Mouse (Mus musculus) lung, adult 10 weeks (tissue): ENCODE data around the gene Lmntd1. TPM values are rescaled to one million over a fixed set of nuclear protein-coding genes. Genes with fewer than 3 reads are reported as not detected.

Source experiments
- polyA plus RNA-seq: library from polyadenylated mRNA; stranded (reverse); fragments of 350-450 nt; fragmentation: Illumina TruSeq; extraction: RNeasy Lipid Tissue Mini Kit (QIAGEN cat#74804); gene quantifications from one replicate; pipeline ENCODE4 v1.2.3, GENCODE M21; 2014; ENCODE audit warnings: low read depth, low replicate concordance; ENCODE audit not compliant: insufficient read depth

The Lmntd1 gene
- 1.4 TPM for polyA plus RNA-seq

DNA sequence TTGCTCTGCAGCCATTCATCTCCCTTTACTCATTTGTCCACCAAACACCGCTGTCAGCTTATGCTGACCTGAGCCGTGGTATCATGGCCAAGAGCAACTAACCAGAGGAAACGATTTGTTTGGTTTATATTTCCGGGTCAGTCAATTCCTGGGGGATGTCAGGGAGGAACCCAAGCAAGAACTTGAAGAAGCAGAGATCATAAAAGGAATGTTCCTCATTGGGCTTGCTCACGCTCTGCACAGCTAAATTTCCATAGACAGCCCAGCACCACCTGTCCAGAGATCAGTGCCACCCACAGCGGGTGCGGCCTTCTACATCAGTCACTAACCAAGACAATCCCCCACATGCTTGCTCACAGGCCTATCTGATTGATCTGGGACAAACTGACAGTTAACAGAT is at the start of gene Lmntd1:
Gene Lmntd1 (minus strand): TSS at position 101 of the 400 bp plus-strand sequence.

DNA sequence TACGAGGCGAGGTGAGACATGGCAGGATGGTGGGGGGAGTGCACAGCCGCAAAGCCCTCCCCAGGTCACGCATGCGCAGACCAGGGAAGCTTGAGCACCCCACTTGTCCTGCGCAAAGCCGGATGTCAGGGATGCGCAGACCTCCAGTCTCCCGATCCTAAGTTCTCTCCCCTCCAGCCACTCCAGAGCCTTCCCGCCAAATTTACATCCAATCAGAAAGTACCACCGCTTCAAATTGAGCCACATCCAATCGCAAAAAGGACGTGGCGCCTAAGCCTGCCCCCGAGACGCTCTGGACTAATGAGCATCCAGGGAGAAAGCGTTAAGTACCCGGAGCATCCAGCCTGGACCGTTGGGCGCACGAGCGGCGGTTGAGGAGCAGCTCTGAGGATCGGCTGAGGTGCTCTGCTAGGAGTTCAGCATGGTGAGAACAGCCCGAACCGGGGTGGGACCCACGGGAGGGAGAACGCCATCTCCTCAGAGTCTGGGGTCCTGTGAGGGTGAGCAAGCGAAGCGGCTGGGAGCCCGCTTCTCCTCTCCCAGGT is 1.6 kb upstream of the Lmntd1 start, which contains the start of gene Tuba3b:
Gene Tuba3b (plus strand): TSS at position 92 of the 545 bp plus-strand sequence.

Other genes with a start within 250 kb of the Lmntd1 start
- not detected for gene Tuba3b, start 1.4 kb upstream of the Lmntd1 start, polyA plus RNA-seq
- gene Rassf8, start 132.4 kb upstream of the Lmntd1 start, polyA plus RNA-seq: 29.3 TPM